Mouse (Mus musculus): ENCODE results near the gene Gm3880. TPM values are rescaled to one million over a fixed set of nuclear protein-coding genes. Genes with fewer than 3 reads are reported as not detected.

The Gm3880 gene
- polyA plus RNA-seq, 1 experiment from 2014 or later = not detected

- Histone ChIP-seq H3K4me1 (replicated peaks; ENCODE audit: control insufficient read depth, insufficient read depth, low read length) (no peaks in the 10 kb centered on the region), H3K36me3 (ENCODE audit: control insufficient read depth, insufficient read depth, low read length) (no peaks in the 10 kb centered on the region), H3K9ac (ENCODE audit: low read length) (no peak overlapping the region), H3K4me2 (ENCODE audit: low read length) (peak overlapping the region; percentile 51), H3K27me3 (replicated peaks; ENCODE audit: control insufficient read depth, insufficient read depth, low read length) (peaks cover 15% of the 10 kb centered on the region; the same call in 1 of the 2 replicates), H3K27ac (ENCODE audit: low read depth) (no peak overlapping the region), H3K9me3 (ENCODE audit: control insufficient read depth, low read length) (no peaks in the 10 kb centered on the region), H3K4me3 (ENCODE audit: low read depth, low read length) (peak overlapping the region; percentile 53; the same call in 1 of the 2 replicates)
- ATAC-seq (replicated peaks; ENCODE audit: low FRiP score, low TSS enrichment, low read depth) = no peak
- WGBS = 42% methylated on average over 6 of the region's 6 CpGs
- DNase-seq (ENCODE audit: low spot score) = no peak
These were observed 41.6 kb downstream of the Gm3880 start for GRCm38 (mm10) chrX:102645146-102645545.

- peaks cover 15% of the 10 kb centered on the region; the same call in 1 of the 2 replicates for H3K27me3 ChIP-seq (replicated peaks; ENCODE audit: control insufficient read depth, insufficient read depth, low read length)
- DNase-seq (ENCODE audit: low spot score) = peak; percentile 50
- peak overlapping the region; percentile 47 for H3K9ac ChIP-seq (ENCODE audit: low read length)
These were observed 42.2 kb downstream of the Gm3880 start for GRCm38 (mm10) chrX:102644573-102644951.

GRCm38 (mm10) chrX:102643823-102644572 is 42.8 kb downstream of the Gm3880 start, which contains the start of gene Phka1:
TSS of gene Phka1 (minus strand) at chrX:102644246.
- no peaks in the 10 kb centered on the region for H3K9me3 ChIP-seq (ENCODE audit: control insufficient read depth, low read length)
- H3K27me3 ChIP-seq (replicated peaks; ENCODE audit: control insufficient read depth, insufficient read depth, low read length) = peaks cover 15% of the 10 kb centered on the region; the same call in 1 of the 2 replicates
- no peaks in the 10 kb centered on the region for H3K4me1 ChIP-seq (replicated peaks; ENCODE audit: control insufficient read depth, insufficient read depth, low read length)
- peak; percentile 69 for DNase-seq (ENCODE audit: low spot score)
- peak within 1 kb of the TSS; percentile 53 for H3K4me3 ChIP-seq (ENCODE audit: low read depth, low read length)
- ATAC-seq (replicated peaks; ENCODE audit: low FRiP score, low TSS enrichment, low read depth) = peak; percentile 83
- 9% methylated on average over 50 of the region's 60 CpGs for WGBS
- no peaks in the 10 kb centered on the region for H3K36me3 ChIP-seq (ENCODE audit: control insufficient read depth, insufficient read depth, low read length)
- H3K9ac ChIP-seq (ENCODE audit: low read length) = peak within 1 kb of the TSS; percentile 47
- no peak within 1 kb of the TSS for H3K27ac ChIP-seq (ENCODE audit: low read depth)
- H3K4me2 ChIP-seq (ENCODE audit: low read length) = peak within 1 kb of the TSS; percentile 51

More at GRCm38 (mm10) chrX:102644573-102644951, 42.2 kb downstream of the Gm3880 start:
- Histone ChIP-seq H3K4me3 (ENCODE audit: low read depth, low read length) (peak overlapping the region; percentile 53), H3K4me2 (ENCODE audit: low read length) (peak overlapping the region; percentile 51), H3K4me1 (replicated peaks; ENCODE audit: control insufficient read depth, insufficient read depth, low read length) (no peaks in the 10 kb centered on the region), H3K9me3 (ENCODE audit: control insufficient read depth, low read length) (no peaks in the 10 kb centered on the region), H3K36me3 (ENCODE audit: control insufficient read depth, insufficient read depth, low read length) (no peaks in the 10 kb centered on the region), H3K27ac (ENCODE audit: low read depth) (no peak overlapping the region)
- peak; percentile 40; the same call in 1 of the 2 replicates for ATAC-seq (replicated peaks; ENCODE audit: low FRiP score, low TSS enrichment, low read depth)
- WGBS = 8% methylated on average over 8 of the region's 8 CpGs

Other genes with a start within 250 kb of the Gm3880 start
- gene Hdac8, start 181.6 kb downstream of the Gm3880 start, polyA plus RNA-seq (2014; fragmentation: Nextera tagmentation; extraction: Ambion mirVana) = 1.6 and 2.3 TPM in 2 replicates
- 8.6 and 10.3 TPM in 2 replicates for gene Phka1, start 42.7 kb downstream of the Gm3880 start, polyA plus RNA-seq (2014; fragmentation: Nextera tagmentation; extraction: Ambion mirVana)
- gene Gm9112, start 20.7 kb upstream of the Gm3880 start, polyA plus RNA-seq (2014; fragmentation: Nextera tagmentation; extraction: Ambion mirVana) = not detected in 2 replicates
- gene Dmrtc1b, start 20.9 kb upstream of the Gm3880 start, polyA plus RNA-seq (2014; fragmentation: Nextera tagmentation; extraction: Ambion mirVana) = not detected in 2 replicates
- gene Dmrtc1c1, start 116.0 kb upstream of the Gm3880 start, polyA plus RNA-seq (2014; fragmentation: Nextera tagmentation; extraction: Ambion mirVana) = not detected in 2 replicates
- not detected in 2 replicates for gene Dmrtc1c2, start 167.6 kb upstream of the Gm3880 start, polyA plus RNA-seq (2014; fragmentation: Nextera tagmentation; extraction: Ambion mirVana)
- not detected in 2 replicates for gene 1700031F05Rik, start 181.0 kb upstream of the Gm3880 start, polyA plus RNA-seq (2014; fragmentation: Nextera tagmentation; extraction: Ambion mirVana)
- gene Dmrtc1a, start 221.7 kb upstream of the Gm3880 start, polyA plus RNA-seq (2014; fragmentation: Nextera tagmentation; extraction: Ambion mirVana) = 1.1 and 1.3 TPM in 2 replicates
- gene 1700011M02Rik, start 221.9 kb upstream of the Gm3880 start, polyA plus RNA-seq (2014; fragmentation: Nextera tagmentation; extraction: Ambion mirVana) = not detected in 2 replicates
- gene 1700018G05Rik, start 241.4 kb upstream of the Gm3880 start, polyA plus RNA-seq (2014; fragmentation: Nextera tagmentation; extraction: Ambion mirVana) = not detected in 2 replicates